9 mouse cellular contexts compared by ENCODE assay signal in the genomic region with DNA sequence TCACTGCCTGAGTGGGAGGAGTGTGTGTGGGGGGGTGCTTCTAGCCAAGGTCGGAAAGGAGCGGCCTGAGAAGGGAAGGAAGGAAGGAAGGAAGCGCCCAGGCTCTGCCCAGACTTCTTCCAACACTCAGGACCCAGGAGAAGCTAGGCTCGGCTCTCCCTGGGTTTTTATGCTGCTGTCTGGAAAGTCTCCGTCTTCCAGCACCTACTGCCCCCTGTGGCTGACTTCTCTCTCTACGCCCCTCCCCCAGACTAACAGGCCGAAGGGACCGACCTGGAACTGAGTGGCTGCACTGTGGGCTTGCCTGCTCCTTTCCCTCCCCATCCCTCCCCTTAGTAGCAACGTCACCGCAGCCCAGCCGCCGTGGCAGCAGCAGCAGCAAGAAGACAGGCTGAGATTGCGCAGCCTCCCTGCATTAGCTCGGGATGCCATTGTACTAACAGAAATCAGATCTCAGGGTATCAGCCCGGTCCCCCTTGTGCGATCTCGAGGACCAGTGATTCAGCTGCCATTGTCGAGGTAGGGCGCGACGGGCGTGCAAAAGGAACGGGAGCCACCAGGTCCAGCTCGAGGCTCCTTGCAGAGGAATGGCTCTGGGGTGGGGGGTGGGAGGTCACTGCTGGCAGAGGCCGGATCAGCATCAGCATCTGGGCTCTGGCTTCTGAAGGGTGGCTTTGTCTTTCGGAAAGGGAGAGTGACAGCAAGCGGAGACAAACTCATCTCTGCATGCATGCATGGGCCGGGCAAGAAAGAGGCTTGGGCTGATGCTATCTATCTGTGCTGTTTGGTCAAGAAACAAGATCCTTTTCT. TPM values are rescaled to one million over a fixed set of nuclear protein-coding genes. Genes with fewer than 3 reads are reported as not detected.
A peak's percentile ranks its signal among the peaks of the same experiment; 100 is the strongest.
DNase-seq lines count a peak whose midpoint lies in the region; ATAC-seq and TF ChIP-seq lines count a peak whose summit lies in the region.
"Had no signal": no experiment of that assay in that cellular context is flagged by ENCODE, and none has a peak within 500 bp of the region (broad histone marks: within the 10 kb centered on the region; RNA-seq: fewer than 3 reads in every experiment).

No protein-coding gene starts in this region.

- peak overlapping the region; percentile 68 for H3K4me2 ChIP-seq in lung, embryonic 14.5 days

- peak; percentile 62; the same call in 1 of the 2 replicates for TF ChIP-seq EP300 in ES-Bruce4 (IDR thresholded peaks at IDR 0.05; ENCODE audit: insufficient read depth, low read depth, low read length)

- no peaks in the 10 kb centered on the region for H3K36me3 ChIP-seq in ES-Bruce4 (ENCODE audit: control insufficient read depth, insufficient read depth, low read length, poor library complexity, severe bottlenecking)
- H3K36me3 ChIP-seq in lung, embryonic 14.5 days (ENCODE audit: insufficient read depth): no peaks in the 10 kb centered on the region

- peak; percentile 44 for DNase-seq in cerebellum, adult 8-10 months
- peak; percentile 88 for DNase-seq in heart, postnatal 4 days
- peak; percentile 65 to 73 for DNase-seq in layer of hippocampus, adult 8-10 months (ENCODE audit: low spot score in 2 of 2)
- peak; percentile 94 for DNase-seq in lung, embryonic 14.5 days
- peak; percentile 86 for DNase-seq in retina, embryonic 14.5 days (ENCODE audit: low spot score)
- no peak for DNase-seq in MN1 (ENCODE audit: low spot score)

- H3K4me1 ChIP-seq in ES-Bruce4 (ENCODE audit: control insufficient read depth, insufficient read depth, low read length): peaks cover 4% of the 10 kb centered on the region
- H3K4me1 ChIP-seq in lung, embryonic 14.5 days (ENCODE audit: insufficient read depth): peaks cover 10% of the 10 kb centered on the region; the same call in 1 of the 2 replicates

- no peaks in the 10 kb centered on the region for H3K9me3 ChIP-seq in ES-Bruce4 (replicated peaks; ENCODE audit: control insufficient read depth, insufficient read depth, low read length, poor library complexity, severe bottlenecking)
- no peaks in the 10 kb centered on the region for H3K9me3 ChIP-seq in lung, embryonic 14.5 days (ENCODE audit: low read depth, low read length)

- WGBS in lung, embryonic 14.5 days: 2% methylated on average over 28 of the region's 28 CpGs

- TF ChIP-seq POLR2A in ES-Bruce4 (IDR thresholded peaks at IDR 0.05; ENCODE audit: insufficient read depth, low read length): no peak

- TF ChIP-seq CTCF in ES-Bruce4 (IDR thresholded peaks at IDR 0.05; ENCODE audit: low read depth, low read length): peak; percentile 42
- peak; percentile 75 for TF ChIP-seq CTCF in lung, embryonic 14.5 days (IDR thresholded peaks at IDR 0.05; ENCODE audit: low read depth)

- peak; percentile 86 for ATAC-seq in frontal cortex, adult (ENCODE audit: low TSS enrichment)
- ATAC-seq in lung, embryonic 14.5 days (ENCODE audit: insufficient read depth): peak; percentile 97
- ATAC-seq: Patski had no signal

- H3K27me3 ChIP-seq in ES-Bruce4 (ENCODE audit: control insufficient read depth, insufficient read depth, low read length, poor library complexity, severe bottlenecking): no peaks in the 10 kb centered on the region
- H3K27me3 ChIP-seq in lung, embryonic 14.5 days (ENCODE audit: insufficient read depth, low read length): no peaks in the 10 kb centered on the region
- H3K27me3 ChIP-seq: Patski had no signal

- H3K27ac ChIP-seq in ES-Bruce4 (ENCODE audit: insufficient read depth, low read length): peak overlapping the region; percentile 40
- peak overlapping the region; percentile 87 for H3K27ac ChIP-seq in lung, embryonic 14.5 days (ENCODE audit: low read depth)

- 0 out of 2 replicates have a peak overlapping the region, but pooled peaks have one; percentile 15 for H3K9ac ChIP-seq in ES-Bruce4 (ENCODE audit: low read depth, poor library complexity, severe bottlenecking)
- H3K9ac ChIP-seq in lung, embryonic 14.5 days: peak overlapping the region; percentile 58

- peak overlapping the region; percentile 29 for H3K4me3 ChIP-seq in ES-Bruce4 (ENCODE audit: low read depth, low read length)
- H3K4me3 ChIP-seq in lung, embryonic 14.5 days (ENCODE audit: low read depth, low read length): peak overlapping the region; percentile 47

RNA-seq across cellular contexts. Expression of a gene that starts 22.6 kb away (rescaled TPM):
- 2.1 and 2.4 TPM in 2 replicates for polyA plus RNA-seq in ES-Bruce4 (2011; ENCODE audit: insufficient read depth, insufficient read length, low read depth, missing spikeins)
- total RNA-seq in heart, postnatal 4 days (2021): not detected
- 1 to 10 TPM in 2 of 4 experiments, under 1 TPM in 2; 0.31 to 3.7 (median 1.3) TPM for total RNA-seq in layer of hippocampus, adult 8-10 months (2022)
- 0.32 and 0.34 TPM in 2 replicates for polyA plus RNA-seq in lung, embryonic 14.5 days (2014; fragmentation: Nextera tagmentation; extraction: Ambion mirVana)

RNA-seq across cellular contexts. Expression of a gene that starts 24.6 kb away (rescaled TPM):
- polyA plus RNA-seq in ES-Bruce4 (2011; ENCODE audit: insufficient read depth, insufficient read length, low read depth, missing spikeins): 24.9 and 27.0 TPM in 2 replicates
- 10 to 100 TPM; 39.5 to 41.2 TPM for total RNA-seq in heart, postnatal 4 days (2021)
- 100 to 1,000 TPM; 117 to 120 (median 117) TPM for total RNA-seq in layer of hippocampus, adult 8-10 months (2022)
- polyA plus RNA-seq in lung, embryonic 14.5 days (2014; fragmentation: Nextera tagmentation; extraction: Ambion mirVana): 5.0 and 5.8 TPM in 2 replicates

RNA-seq across cellular contexts. Expression of a gene that starts 35.4 kb away (rescaled TPM):
- polyA plus RNA-seq in ES-Bruce4 (2011; ENCODE audit: insufficient read depth, insufficient read length, low read depth, missing spikeins): 12.6 and 14.9 TPM in 2 replicates
- total RNA-seq in heart, postnatal 4 days (2021): 10 to 100 TPM; 41.2 to 45.4 TPM
- 10 to 100 TPM; 76.6 to 82.7 (median 81.8) TPM for total RNA-seq in layer of hippocampus, adult 8-10 months (2022)
- 12.6 and 15.9 TPM in 2 replicates for polyA plus RNA-seq in lung, embryonic 14.5 days (2014; fragmentation: Nextera tagmentation; extraction: Ambion mirVana)

RNA-seq across cellular contexts. Expression of a gene that starts 48.1 kb away (rescaled TPM):
- not detected in 2 replicates for polyA plus RNA-seq in ES-Bruce4 (2011; ENCODE audit: insufficient read depth, insufficient read length, low read depth, missing spikeins)
- total RNA-seq in heart, postnatal 4 days (2021): under 1 TPM; 0.56 to 0.69 TPM
- 1 to 10 TPM in 1 of 4 experiments, under 1 TPM in 2, not detected in 1; 0.49 to 1.2 (median 0.81) TPM for total RNA-seq in layer of hippocampus, adult 8-10 months (2022)
- polyA plus RNA-seq in lung, embryonic 14.5 days (2014; fragmentation: Nextera tagmentation; extraction: Ambion mirVana): 3.2 TPM in 2 replicates
